In the genomic region with DNA sequence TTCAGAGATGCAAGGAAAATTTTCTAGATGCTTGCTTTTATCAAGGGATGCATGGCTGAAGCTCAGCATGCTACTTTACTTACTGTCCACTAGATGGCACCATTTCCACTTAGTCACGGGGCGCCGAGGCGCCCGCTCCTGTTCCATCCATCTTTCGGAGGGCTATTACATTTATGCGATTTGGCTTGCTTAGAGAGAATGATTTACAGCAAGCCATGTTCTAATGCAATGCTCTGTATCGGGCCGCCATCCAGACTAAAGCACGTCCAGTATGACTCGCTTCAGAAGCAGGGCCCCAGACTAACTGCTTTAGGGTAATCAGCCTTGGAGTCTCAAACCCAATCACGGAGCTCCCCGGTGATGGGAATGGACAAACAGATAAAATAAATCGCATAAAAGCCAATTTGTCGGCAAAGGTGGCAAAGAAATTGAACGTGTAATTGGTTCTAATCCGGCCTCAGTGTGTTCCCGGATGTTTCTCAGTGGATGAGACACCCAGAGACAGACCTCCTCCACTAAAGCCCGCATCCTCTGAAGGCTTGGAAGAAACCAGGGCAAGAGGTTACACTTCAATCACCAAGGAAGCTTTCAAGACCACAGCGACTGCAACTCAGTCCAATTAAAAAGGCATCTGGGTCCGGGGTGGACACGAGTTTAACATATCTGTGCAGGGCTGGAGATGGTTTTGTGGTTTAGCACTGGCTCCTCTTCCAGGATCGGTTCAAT, we compare ENCODE assay signal across 9 mouse cellular contexts. TPM values are rescaled to one million over a fixed set of nuclear protein-coding genes. Genes with fewer than 3 reads are reported as not detected.
DNase-seq lines count a peak whose midpoint lies in the region; ATAC-seq and TF ChIP-seq lines count a peak whose summit lies in the region.
"Had no signal": no experiment of that assay in that cellular context is flagged by ENCODE, and none has a peak within 500 bp of the region (broad histone marks: within the 10 kb centered on the region; RNA-seq: fewer than 3 reads in every experiment).

No protein-coding gene starts in this region.

- H3K27me3 ChIP-seq in hindbrain, embryonic 14.5 days (ENCODE audit: control insufficient read depth, insufficient read depth, low read length), result no peaks in the 10 kb centered on the region
- H3K27me3 ChIP-seq in megakaryocyte, embryonic 14.5 days (replicated peaks), result peaks cover 14% of the 10 kb centered on the region

- peak; percentile 91 for TF ChIP-seq CTCF in brain, embryonic 14.5 days (IDR thresholded peaks at IDR 0.05; ENCODE audit: borderline replicate concordance, extremely low read depth, insufficient read depth, insufficient read length)
- peak; percentile 39; the same call in 1 of the 2 replicates for TF ChIP-seq CTCF in embryonic fibroblast, embryonic 13.5 days (IDR thresholded peaks at IDR 0.05; ENCODE audit: borderline replicate concordance, insufficient read depth, low read length)

- no peak for TF ChIP-seq POLR2A in brain, embryonic 14.5 days (IDR thresholded peaks at IDR 0.05; ENCODE audit: borderline replicate concordance, extremely low read depth, insufficient read depth, insufficient read length, poor library complexity, severe bottlenecking)
- TF ChIP-seq POLR2A in embryonic fibroblast, embryonic 13.5 days (IDR thresholded peaks at IDR 0.05; ENCODE audit: low read depth, low read length), result no peak

- no peaks in the 10 kb centered on the region; the same call in 1 of the 2 replicates for H3K4me1 ChIP-seq in embryonic fibroblast, embryonic 13.5 days (ENCODE audit: control insufficient read depth, insufficient read depth, low read length)
- H3K4me1 ChIP-seq in hindbrain, embryonic 14.5 days (replicated peaks; ENCODE audit: control insufficient read depth, insufficient read depth, low read length), result no peaks in the 10 kb centered on the region
- H3K4me1 ChIP-seq in megakaryocyte, embryonic 14.5 days, result peaks cover 47% of the 10 kb centered on the region

- no peaks in the 10 kb centered on the region for H3K9me3 ChIP-seq in hindbrain, embryonic 14.5 days (ENCODE audit: control insufficient read depth, low read length)
- H3K9me3 ChIP-seq in megakaryocyte, embryonic 14.5 days, result peaks cover 6% of the 10 kb centered on the region

- 26% methylated on average over 23 of the region's 23 CpGs for whole genome bisulfite sequencing in hindbrain, embryonic 14.5 days

- H3K4me3 ChIP-seq in embryonic fibroblast, embryonic 13.5 days (ENCODE audit: insufficient read depth, low read length), result no peak overlapping the region
- no peak overlapping the region for H3K4me3 ChIP-seq in hindbrain, embryonic 14.5 days (replicated peaks; ENCODE audit: low read length)
- H3K4me3 ChIP-seq in megakaryocyte, embryonic 14.5 days (replicated peaks), result peak overlapping the region; percentile 84
- H3K4me3 ChIP-seq: erythroblast, embryonic 14.5 days had no signal

- peak; percentile 9 for DNase-seq in ovary, postnatal 10 days (ENCODE audit: low spot score)
- DNase-seq in ovary, postnatal 36 days (ENCODE audit: low spot score), result no peak
- DNase-seq in brain, embryonic 14.5 days (ENCODE audit: low read depth), result peak; percentile 89
- DNase-seq in hindbrain, embryonic 14.5 days (ENCODE audit: low spot score), result peak; percentile 90
- DNase-seq in layer of hippocampus, adult 9-11 months, result peak; percentile 19
- DNase-seq in right cerebral cortex, postnatal 4 days, result peak; percentile 35

- H3K4me2 ChIP-seq in hindbrain, embryonic 14.5 days (replicated peaks), result peak overlapping the region; percentile 41

- H3K36me3 ChIP-seq in hindbrain, embryonic 14.5 days (replicated peaks; ENCODE audit: control insufficient read depth, insufficient read depth), result no peaks in the 10 kb centered on the region
- H3K36me3 ChIP-seq in megakaryocyte, embryonic 14.5 days (replicated peaks; ENCODE audit: low read length), result no peaks in the 10 kb centered on the region

- H3K27ac ChIP-seq in embryonic fibroblast, embryonic 13.5 days (ENCODE audit: insufficient read depth, low read length), result no peak overlapping the region
- H3K27ac ChIP-seq in hindbrain, embryonic 14.5 days, result no peak overlapping the region

- ATAC-seq in hindbrain, embryonic 14.5 days (ENCODE audit: low FRiP score), result peak; percentile 81

- H3K9ac ChIP-seq in hindbrain, embryonic 14.5 days, result 0 out of 2 replicates have a peak overlapping the region, but pooled peaks have one; percentile 25

RNA-seq across cellular contexts. Expression of a gene that starts 53.1 kb away (rescaled TPM):
- 10.3 and 15.5 TPM in 2 replicates for polyA plus RNA-seq in brain, embryonic 14.5 days (2012; rRNA removed)
- polyA plus RNA-seq in embryonic fibroblast, embryonic 13.5 days (2011; ENCODE audit: insufficient read length, low read depth, missing spikeins), result 0.13 and 0.33 TPM in 2 replicates
- 8.9 and 10.7 TPM in 2 replicates for polyA plus RNA-seq in hindbrain, embryonic 14.5 days (2014; fragmentation: Nextera tagmentation; extraction: Ambion mirVana)
- polyA plus RNA-seq in megakaryocyte, embryonic 14.5 days (2012; ENCODE audit: insufficient read depth, low replicate concordance), result 1.7 and 3.2 TPM in 2 replicates
- polyA plus RNA-seq: erythroblast, embryonic 14.5 days had no signal
